In genomic region chr2:10920686-10921485, GRCm38 (mm10) we compare ENCODE assay signal across 15 mouse cellular contexts.
A peak's percentile ranks its signal among the peaks of the same experiment; 100 is the strongest.
DNase-seq lines count a peak whose midpoint lies in the region; ATAC-seq and TF ChIP-seq lines count a peak whose summit lies in the region.
"Had no signal": no experiment of that assay in that cellular context is flagged by ENCODE, and none has a peak within 500 bp of the region (broad histone marks: within the 10 kb centered on the region; RNA-seq: fewer than 3 reads in every experiment).

No protein-coding gene starts in this region.

- no peaks in the 10 kb centered on the region for H3K36me3 ChIP-seq in hindbrain, embryonic 13.5 days
- H3K36me3 ChIP-seq in hindbrain, embryonic 11.5 days (ENCODE audit: control insufficient read depth, insufficient read depth, low read length): no peaks in the 10 kb centered on the region
- H3K36me3 ChIP-seq in forebrain, embryonic 13.5 days (ENCODE audit: poor library complexity, severe bottlenecking): no peaks in the 10 kb centered on the region
- no peaks in the 10 kb centered on the region for H3K36me3 ChIP-seq in limb, embryonic 14.5 days (ENCODE audit: control insufficient read depth, insufficient read depth, low read length)
- H3K36me3 ChIP-seq: stomach, embryonic 15.5 days had no signal

- no peak overlapping the region for H3K9ac ChIP-seq in hindbrain, embryonic 13.5 days
- H3K9ac ChIP-seq in hindbrain, embryonic 11.5 days (ENCODE audit: low read depth, low read length): no peak overlapping the region
- H3K9ac ChIP-seq in forebrain, embryonic 13.5 days: no peak overlapping the region
- H3K9ac ChIP-seq in limb, embryonic 14.5 days (ENCODE audit: low read depth, low read length, severe bottlenecking): no peak overlapping the region
- H3K9ac ChIP-seq: lung, embryonic 14.5 days; stomach, embryonic 15.5 days had no signal

- H3K4me3 ChIP-seq in hindbrain, embryonic 13.5 days: no peak overlapping the region
- H3K4me3 ChIP-seq in hindbrain, embryonic 11.5 days (ENCODE audit: low read depth, low read length): no peak overlapping the region
- no peak overlapping the region for H3K4me3 ChIP-seq in forebrain, embryonic 13.5 days
- H3K4me3 ChIP-seq in limb, embryonic 14.5 days (replicated peaks; ENCODE audit: low read length): no peak overlapping the region
- H3K4me3 ChIP-seq: stomach, embryonic 15.5 days had no signal

- no peak for TF ChIP-seq POLR2A in brain, embryonic 14.5 days (IDR thresholded peaks at IDR 0.05; ENCODE audit: borderline replicate concordance, extremely low read depth, insufficient read depth, insufficient read length, poor library complexity, severe bottlenecking)
- TF ChIP-seq POLR2A in limb, embryonic 14.5 days (IDR thresholded peaks at IDR 0.05; ENCODE audit: borderline replicate concordance, extremely low read depth, insufficient read depth, insufficient read length): no peak

- H3K9me3 ChIP-seq in hindbrain, embryonic 13.5 days: no peaks in the 10 kb centered on the region
- H3K9me3 ChIP-seq in hindbrain, embryonic 11.5 days (ENCODE audit: control insufficient read depth, low read length): no peaks in the 10 kb centered on the region
- H3K9me3 ChIP-seq in forebrain, embryonic 13.5 days (replicated peaks): no peaks in the 10 kb centered on the region
- H3K9me3 ChIP-seq in limb, embryonic 14.5 days (ENCODE audit: control insufficient read depth, low read length): no peaks in the 10 kb centered on the region
- H3K9me3 ChIP-seq: stomach, embryonic 15.5 days had no signal

- H3K4me2 ChIP-seq in hindbrain, embryonic 13.5 days: peak overlapping the region; percentile 16; the same call in 1 of the 2 replicates
- no peak overlapping the region for H3K4me2 ChIP-seq in hindbrain, embryonic 11.5 days (replicated peaks; ENCODE audit: low read depth, low read length)
- peak overlapping the region; percentile 47 for H3K4me2 ChIP-seq in forebrain, embryonic 13.5 days
- H3K4me2 ChIP-seq in limb, embryonic 14.5 days (replicated peaks; ENCODE audit: low read depth, low read length, severe bottlenecking): no peak overlapping the region
- H3K4me2 ChIP-seq: lung, embryonic 14.5 days; stomach, embryonic 15.5 days had no signal

- ATAC-seq in hindbrain, embryonic 13.5 days (ENCODE audit: low FRiP score): peak; percentile 31; the same call in 1 of the 2 replicates
- ATAC-seq in hindbrain, embryonic 11.5 days (ENCODE audit: low FRiP score): no peak
- peak; percentile 48 for ATAC-seq in forebrain, embryonic 13.5 days
- ATAC-seq in limb, embryonic 14.5 days (ENCODE audit: low FRiP score, low read depth): peak; percentile 41; the same call in 1 of the 2 replicates
- ATAC-seq in cerebellum, adult (ENCODE audit: insufficient number of reproducible peaks, low FRiP score, low TSS enrichment): no peak

- H3K27ac ChIP-seq in hindbrain, embryonic 13.5 days: peak overlapping the region; percentile 69
- no peak overlapping the region for H3K27ac ChIP-seq in hindbrain, embryonic 11.5 days (ENCODE audit: low read depth, low read length)
- H3K27ac ChIP-seq in forebrain, embryonic 13.5 days: no peak overlapping the region
- no peak overlapping the region for H3K27ac ChIP-seq in limb, embryonic 14.5 days (replicated peaks; ENCODE audit: low read depth, low read length)
- H3K27ac ChIP-seq: stomach, embryonic 15.5 days had no signal

- no peak for TF ChIP-seq CTCF in brain, embryonic 14.5 days (IDR thresholded peaks at IDR 0.05; ENCODE audit: borderline replicate concordance, extremely low read depth, insufficient read depth, insufficient read length)

- peaks cover 19% of the 10 kb centered on the region for H3K4me1 ChIP-seq in hindbrain, embryonic 13.5 days (replicated peaks)
- H3K4me1 ChIP-seq in hindbrain, embryonic 11.5 days (replicated peaks; ENCODE audit: control insufficient read depth, insufficient read depth, low read length): no peaks in the 10 kb centered on the region
- H3K4me1 ChIP-seq in forebrain, embryonic 13.5 days: peaks cover 27% of the 10 kb centered on the region
- H3K4me1 ChIP-seq in limb, embryonic 14.5 days (ENCODE audit: control insufficient read depth, insufficient read depth, low read length): no peaks in the 10 kb centered on the region
- H3K4me1 ChIP-seq: stomach, embryonic 15.5 days had no signal

- 61% methylated on average over 8 of the region's 8 CpGs for whole genome bisulfite sequencing in hindbrain, embryonic 13.5 days
- 67% methylated on average over 8 of the region's 8 CpGs for WGBS in hindbrain, embryonic 11.5 days
- WGBS in forebrain, embryonic 13.5 days: 27% methylated on average over 8 of the region's 8 CpGs
- 56% methylated on average over 8 of the region's 8 CpGs for WGBS in limb, embryonic 14.5 days

- no peaks in the 10 kb centered on the region for H3K27me3 ChIP-seq in hindbrain, embryonic 13.5 days
- no peaks in the 10 kb centered on the region for H3K27me3 ChIP-seq in hindbrain, embryonic 11.5 days (ENCODE audit: control insufficient read depth, insufficient read depth, low read length)
- H3K27me3 ChIP-seq in forebrain, embryonic 13.5 days: no peaks in the 10 kb centered on the region
- H3K27me3 ChIP-seq in limb, embryonic 14.5 days (ENCODE audit: control insufficient read depth, insufficient read depth, low read length): no peaks in the 10 kb centered on the region
- H3K27me3 ChIP-seq: stomach, embryonic 15.5 days had no signal

- no peak for DNase-seq in hindbrain, embryonic 11.5 days (ENCODE audit: low spot score)
- peak; percentile 65 for DNase-seq in brain, embryonic 14.5 days (ENCODE audit: low read depth)
- no peak for DNase-seq in limb, embryonic 14.5 days (ENCODE audit: low spot score)
- no peak for DNase-seq in thymus, postnatal 0 days (ENCODE audit: low spot score)
- no peak for DNase-seq in frontal cortex, postnatal 10 days (ENCODE audit: low spot score in 2 of 2)
- DNase-seq: cerebellum, adult 9-11 months; gastrocnemius, postnatal 36 days; kidney, postnatal 25 days; liver; thymus, postnatal 36 days had no signal

Comparison
In these comparisons a context has a peak if more than half of its experiments do, and no peak if none do; other contexts are left out.
1. ATAC-seq: peak in hindbrain, embryonic 13.5 days (single experiment), forebrain, embryonic 13.5 days (single experiment) and limb, embryonic 14.5 days (single experiment); none in hindbrain, embryonic 11.5 days (single experiment) and cerebellum, adult (single experiment).
2. H3K4me2 ChIP-seq: peak in hindbrain, embryonic 13.5 days (single experiment) and forebrain, embryonic 13.5 days (single experiment); none in hindbrain, embryonic 11.5 days (single experiment) and limb, embryonic 14.5 days (single experiment).